Mouse (Mus musculus) liver (tissue): Measurements from ENCODE around the gene Bahd1.

Experiments
- DNase-seq: peaks from one replicate; pipeline ENCODE4 v3.0.0-alpha.2; 2020; ENCODE audit warnings: mixed read lengths

Gene Bahd1

GRCm38 (mm10) chr2:118948818-118949217 lies 48.6 kb downstream of the Bahd1 start:
- DNase-seq = no peak

GRCm38 (mm10) chr2:118949699-118950098 lies 49.5 kb downstream of the Bahd1 start:
- no peak for DNase-seq

DNA sequence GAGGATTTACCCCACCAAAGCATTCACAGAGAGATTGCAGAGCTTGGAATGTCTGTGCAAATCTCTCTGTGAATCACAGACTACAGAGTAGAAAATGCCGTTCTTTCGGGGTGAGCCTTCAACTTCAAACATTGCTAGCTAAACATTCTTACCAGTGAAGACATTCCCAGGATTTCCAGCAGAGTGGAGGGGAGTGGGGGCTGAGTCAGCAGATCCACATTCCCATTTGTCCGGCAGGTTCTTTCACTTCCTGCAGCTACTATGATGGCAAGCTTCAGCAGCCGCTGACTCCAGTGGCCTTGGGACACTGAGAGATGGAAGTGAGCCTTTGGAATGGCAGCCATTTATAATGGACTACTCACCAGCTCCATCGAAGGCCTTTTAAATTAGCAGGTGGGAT lies 56.3 kb downstream of the Bahd1 start:
- DNase-seq = no peak

DNA sequence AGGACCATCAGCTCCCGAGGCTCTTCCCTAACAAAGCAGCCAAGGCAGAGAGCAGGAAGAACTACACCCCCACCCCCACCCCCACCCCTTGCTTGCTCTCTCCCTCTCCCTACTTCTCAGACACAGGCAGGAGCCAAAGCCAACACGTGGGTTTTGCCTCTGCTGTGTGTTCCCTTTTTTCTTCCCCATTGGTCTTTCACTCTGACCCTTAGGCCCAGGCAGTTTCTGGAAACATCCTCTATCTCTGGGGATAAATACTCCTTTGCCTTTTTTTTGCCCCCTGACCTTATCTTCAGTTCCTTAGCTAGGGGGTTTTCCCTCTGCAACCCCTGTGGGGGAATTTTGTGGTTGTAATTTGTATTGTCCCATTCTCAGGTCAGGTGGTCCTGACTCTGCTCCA lies 59.5 kb downstream of the Bahd1 start:
- DNase-seq = no peak

DNA sequence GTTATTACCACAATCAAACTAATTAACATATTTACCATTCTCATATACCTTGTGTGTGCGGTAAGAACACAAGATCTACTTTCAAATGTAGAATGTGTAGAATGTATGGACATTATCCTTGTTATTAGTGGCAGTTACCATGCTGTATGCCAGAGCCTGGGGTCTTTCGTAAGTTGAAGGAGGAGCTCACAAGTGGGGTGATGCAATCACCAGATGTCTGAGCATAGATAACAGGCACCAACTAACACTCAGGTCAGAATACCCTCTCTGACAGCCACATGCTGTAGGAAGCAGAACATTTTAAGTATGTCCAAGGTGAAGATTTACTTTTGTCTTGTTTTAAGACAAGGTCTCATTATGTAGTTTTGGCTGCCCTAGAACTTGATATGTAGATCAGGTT lies 60.2 kb downstream of the Bahd1 start:
- no peak for DNase-seq

- DNase-seq = peak; percentile 26
Measured at GRCm38 (mm10) chr2:118961546-118961945, 61.4 kb downstream of the Bahd1 start.

GRCm38 (mm10) chr2:118963007-118963675 lies 63.0 kb downstream of the Bahd1 start:
- peak; percentile 40 for DNase-seq

- peak; percentile 58 for DNase-seq
Measured at GRCm38 (mm10) chr2:118963676-118964012, 63.5 kb downstream of the Bahd1 start.

DNA sequence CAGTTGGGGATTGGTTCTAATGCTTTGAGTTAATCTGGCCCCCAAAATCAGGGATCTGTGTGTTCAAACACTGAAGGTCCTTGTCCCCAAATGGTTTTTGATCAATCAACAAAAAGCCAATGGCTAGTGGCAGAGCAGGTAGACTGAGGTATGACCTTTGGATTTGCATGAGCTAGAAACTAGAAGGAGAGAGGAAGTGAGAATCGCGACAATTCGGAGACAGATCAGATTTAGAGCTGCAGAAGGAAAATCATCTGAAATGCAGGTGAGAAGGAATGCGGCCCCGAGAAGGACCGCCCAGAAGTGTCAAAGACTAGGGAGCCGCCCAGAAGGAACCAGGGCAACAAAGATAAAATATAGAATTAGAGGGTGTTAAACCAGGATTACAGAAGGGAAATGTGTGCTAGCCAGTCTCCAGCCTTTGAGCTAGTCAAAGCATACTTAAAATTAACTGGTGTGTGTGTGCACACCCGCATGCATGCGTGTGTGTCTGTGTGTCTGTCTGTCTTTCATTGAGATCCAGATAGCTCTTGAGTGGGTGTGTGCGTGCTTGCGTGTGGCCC lies 69.5 kb downstream of the Bahd1 start:
- DNase-seq = peak; percentile 30

GRCm38 (mm10) chr2:118972048-118972447 lies 71.9 kb downstream of the Bahd1 start:
- DNase-seq = no peak

GRCm38 (mm10) chr2:118972687-118973376 lies 72.7 kb downstream of the Bahd1 start:
- DNase-seq = peak; percentile 87
